23 mouse cellular contexts compared by ENCODE assay signal in the genomic region with DNA sequence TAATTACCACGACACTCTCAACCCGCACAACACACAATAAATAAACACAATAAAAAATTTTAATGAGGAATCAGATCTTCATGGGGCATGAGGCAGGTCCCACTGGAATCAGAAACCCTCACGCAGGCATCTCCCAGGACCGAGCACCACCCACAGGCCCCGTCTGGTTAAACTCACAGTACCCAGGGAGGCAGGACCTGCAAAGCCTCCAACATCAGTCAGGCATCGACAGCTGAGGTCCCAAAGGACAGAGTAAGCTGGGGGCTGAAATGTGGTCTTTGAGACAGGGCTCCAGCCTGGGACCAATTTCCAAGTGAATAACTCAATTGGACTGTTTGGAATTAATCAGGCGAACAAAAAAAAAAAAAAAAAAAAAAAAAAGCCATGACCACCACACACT. TPM values are rescaled to one million over a fixed set of nuclear protein-coding genes. Genes with fewer than 3 reads are reported as not detected.
A peak's percentile ranks its signal among the peaks of the same experiment; 100 is the strongest.
DNase-seq lines count a peak whose midpoint lies in the region; ATAC-seq lines count a peak whose summit lies in the region.
"Had no signal": no experiment of that assay in that cellular context is flagged by ENCODE, and none has a peak within 500 bp of the region (broad histone marks: within the 10 kb centered on the region; RNA-seq: fewer than 3 reads in every experiment).

No protein-coding gene starts in this region.

- no peak for DNase-seq in forebrain, embryonic 10.5 days (ENCODE audit: extremely low spot score, low spot score)
- DNase-seq in MN1 (ENCODE audit: low spot score) = peak; percentile 21
- DNase-seq in embryonic facial prominence, embryonic 11.5 days (ENCODE audit: low spot score) = peak; percentile 78
- DNase-seq in retina, postnatal 1 day = peak; percentile 57
- DNase-seq in heart, postnatal 14 days = no peak
- DNase-seq: adrenal gland, adult 2 months; adrenal gland, postnatal 36 days; forebrain, postnatal 0 days; gastrocnemius, postnatal 10 days; heart, postnatal 10 days; kidney, adult 8-10 months; lung, postnatal 10 days; thymus, adult 2 months had no signal

- no peak overlapping the region for H3K4me2 ChIP-seq in forebrain, embryonic 16.5 days (ENCODE audit: low read length)
- H3K4me2 ChIP-seq in embryonic facial prominence, embryonic 11.5 days (ENCODE audit: low read depth, low read length) = no peak overlapping the region
- H3K4me2 ChIP-seq: heart, embryonic 13.5 days; limb, embryonic 12.5 days; liver, embryonic 11.5 days; midbrain, embryonic 15.5 days had no signal

- H3K36me3 ChIP-seq in forebrain, embryonic 10.5 days (replicated peaks) = no peaks in the 10 kb centered on the region
- H3K36me3 ChIP-seq in forebrain, embryonic 16.5 days (ENCODE audit: control insufficient read depth, insufficient read depth) = no peaks in the 10 kb centered on the region
- no peaks in the 10 kb centered on the region for H3K36me3 ChIP-seq in embryonic facial prominence, embryonic 11.5 days (replicated peaks; ENCODE audit: control insufficient read depth, insufficient read depth, low read depth, low read length)
- H3K36me3 ChIP-seq: heart, embryonic 13.5 days; limb, embryonic 12.5 days; midbrain, embryonic 15.5 days had no signal

- H3K27me3 ChIP-seq in forebrain, embryonic 10.5 days (ENCODE audit: poor library complexity, severe bottlenecking) = no peaks in the 10 kb centered on the region
- H3K27me3 ChIP-seq in forebrain, embryonic 16.5 days (replicated peaks; ENCODE audit: control insufficient read depth, insufficient read depth, low read length) = no peaks in the 10 kb centered on the region; the same call in 1 of the 2 replicates
- no peaks in the 10 kb centered on the region for H3K27me3 ChIP-seq in embryonic facial prominence, embryonic 11.5 days (ENCODE audit: control insufficient read depth, insufficient read depth, low read length)
- H3K27me3 ChIP-seq: limb, embryonic 12.5 days; midbrain, embryonic 15.5 days had no signal

- no peak overlapping the region for H3K4me3 ChIP-seq in forebrain, embryonic 10.5 days
- no peak overlapping the region for H3K4me3 ChIP-seq in forebrain, embryonic 16.5 days (replicated peaks; ENCODE audit: low read length)
- H3K4me3 ChIP-seq in embryonic facial prominence, embryonic 11.5 days (ENCODE audit: low read depth, low read length) = no peak overlapping the region
- H3K4me3 ChIP-seq: heart, embryonic 13.5 days; limb, embryonic 12.5 days; midbrain, embryonic 15.5 days had no signal

- H3K27ac ChIP-seq in forebrain, embryonic 10.5 days = 0 out of 2 replicates have a peak overlapping the region, but pooled peaks have one; percentile 16
- no peak overlapping the region for H3K27ac ChIP-seq in forebrain, embryonic 16.5 days (ENCODE audit: low read length)
- H3K27ac ChIP-seq in embryonic facial prominence, embryonic 11.5 days (replicated peaks; ENCODE audit: low read depth, low read length) = no peak overlapping the region
- H3K27ac ChIP-seq: heart, embryonic 13.5 days; hindbrain, postnatal 0 days; kidney, postnatal 0 days; limb, embryonic 12.5 days; macrophage; midbrain, embryonic 15.5 days had no signal

- peaks cover 48% of the 10 kb centered on the region for H3K4me1 ChIP-seq in forebrain, embryonic 10.5 days
- no peaks in the 10 kb centered on the region for H3K4me1 ChIP-seq in forebrain, embryonic 16.5 days (replicated peaks; ENCODE audit: control insufficient read depth, insufficient read depth, low read length)
- H3K4me1 ChIP-seq in embryonic facial prominence, embryonic 11.5 days (ENCODE audit: control insufficient read depth, insufficient read depth, low read length) = peaks cover 13% of the 10 kb centered on the region
- H3K4me1 ChIP-seq: heart, embryonic 13.5 days; midbrain, embryonic 15.5 days had no signal

- intact Hi-C loops in heart, postnatal 14 days (cut with DNase I) = loop anchor here (5.0 kb wide), 1 partner anchor 39 kb away; no protein-coding TSS in a partner anchor

- ATAC-seq in forebrain, embryonic 16.5 days = no peak
- ATAC-seq in embryonic facial prominence, embryonic 11.5 days (replicated peaks; ENCODE audit: insufficient number of reproducible peaks, low FRiP score, low TSS enrichment, low read depth) = no peak
- no peak for ATAC-seq in monocyte, adult 5-6 weeks (replicated peaks; ENCODE audit: insufficient number of reproducible peaks, low FRiP score, low TSS enrichment, poor library complexity, severe bottlenecking)
- ATAC-seq: activated CD4-positive, CD25-positive, alpha-beta regulatory T cell, adult 4 months had no signal

- H3K9me3 ChIP-seq in forebrain, embryonic 10.5 days = no peaks in the 10 kb centered on the region
- H3K9me3 ChIP-seq in forebrain, embryonic 16.5 days (ENCODE audit: control insufficient read depth, low read length) = no peaks in the 10 kb centered on the region
- no peaks in the 10 kb centered on the region for H3K9me3 ChIP-seq in embryonic facial prominence, embryonic 11.5 days (replicated peaks; ENCODE audit: control insufficient read depth, low read length)
- H3K9me3 ChIP-seq: heart, embryonic 13.5 days; limb, embryonic 12.5 days; midbrain, embryonic 15.5 days had no signal

- 47% methylated on average over 7 of the region's 7 CpGs for WGBS in forebrain, embryonic 10.5 days
- 29% methylated on average over 7 of the region's 7 CpGs for WGBS in forebrain, embryonic 16.5 days
- WGBS in embryonic facial prominence, embryonic 11.5 days = 21% methylated on average over 7 of the region's 7 CpGs

- H3K9ac ChIP-seq in forebrain, embryonic 16.5 days (replicated peaks; ENCODE audit: low read depth, low read length) = no peak overlapping the region
- no peak overlapping the region for H3K9ac ChIP-seq in embryonic facial prominence, embryonic 11.5 days (replicated peaks; ENCODE audit: low read length)
- H3K9ac ChIP-seq: forebrain, postnatal 0 days; heart, embryonic 13.5 days; limb, embryonic 12.5 days; midbrain, embryonic 15.5 days had no signal

RNA-seq across cellular contexts. Expression of gene Phykpl, which starts 46.2 kb away (rescaled TPM):
- polyA plus RNA-seq in forebrain, embryonic 10.5 days (2016; fragmentation: Nextera tagmentation; extraction: Ambion mirVana) = 15.9 and 16.3 TPM in 2 replicates
- 11.8 and 13.2 TPM in 2 replicates for polyA plus RNA-seq in forebrain, embryonic 16.5 days (2015; fragmentation: Nextera tagmentation; extraction: Ambion mirVana)
- 8.7 and 10.2 TPM in 2 replicates for polyA plus RNA-seq in embryonic facial prominence, embryonic 11.5 days (2014; fragmentation: Nextera tagmentation; extraction: Ambion mirVana)
- 10 to 100 TPM; 10.3 to 10.4 TPM for total RNA-seq in heart, postnatal 14 days (2021)
- total RNA-seq in monocyte, adult 5-6 weeks (2017) = 13.8 to 20.0 TPM (median 15.8 TPM) in 3 replicates

Comparison
In these comparisons a context has a peak if more than half of its experiments do, and no peak if none do; other contexts are left out.
1. DNase-seq: peak in MN1 (single experiment), embryonic facial prominence, embryonic 11.5 days (single experiment) and retina, postnatal 1 day (single experiment); none in forebrain, embryonic 10.5 days (single experiment) and heart, postnatal 14 days (0 of 2).